Mouse (Mus musculus): Measurements from ENCODE around the gene Rab3b. TPM values are rescaled to one million over a fixed set of nuclear protein-coding genes. Genes with fewer than 3 reads are reported as not detected.
A peak's percentile ranks its signal among the peaks of the same experiment; 100 is the strongest.

The Rab3b gene
- polyA plus RNA-seq, 1 experiment = 1.7 TPM

DNA sequence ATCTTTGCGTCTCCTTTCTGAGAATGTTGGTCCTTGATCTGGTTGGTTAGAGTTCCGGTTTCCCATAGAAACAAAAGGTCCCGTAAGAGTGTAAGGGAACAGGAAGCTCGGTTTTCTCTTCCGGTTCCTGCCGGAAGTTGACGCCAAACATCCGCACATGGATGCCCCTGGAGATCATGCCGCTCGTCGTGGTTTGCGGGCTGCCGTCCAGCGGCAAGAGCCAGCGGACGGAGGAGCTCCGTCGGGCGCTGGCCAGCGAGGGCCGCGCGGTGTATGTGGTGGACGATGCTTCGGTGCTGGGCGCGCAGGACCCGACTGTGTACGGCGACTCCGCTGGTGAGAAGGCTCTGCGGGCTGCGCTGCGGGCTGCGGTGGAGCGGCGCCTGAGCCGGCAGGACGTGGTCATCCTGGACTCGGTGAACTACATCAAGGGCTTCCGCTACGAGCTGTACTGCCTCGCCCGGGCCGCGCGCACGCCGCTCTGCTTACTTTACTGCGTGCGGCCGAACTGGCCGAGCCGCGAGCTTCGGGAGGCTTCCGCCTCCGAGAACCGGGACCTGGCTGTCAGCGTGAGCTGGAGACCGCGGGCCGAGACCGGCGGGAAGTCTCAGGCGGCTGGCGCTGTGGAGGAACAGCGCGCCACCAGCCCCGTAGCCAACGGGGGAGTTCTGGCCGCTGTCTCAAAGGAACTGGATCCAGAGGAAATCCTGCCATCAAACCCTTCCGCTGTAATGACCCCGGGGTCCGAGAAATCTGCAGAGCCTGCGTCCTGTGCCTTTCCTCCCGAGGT is 31.0 kb upstream of the Rab3b start, which contains the start of gene Kti12:
Kti12 (plus strand) TSS at position 71 of the 790 bp plus-strand sequence.
- H3K27ac ChIP-seq (ENCODE audit: control insufficient read depth, insufficient read depth, low read length) = no peak within 1 kb of the TSS; the same call in 1 of the 2 replicates
- under 1% methylated on average over 77 of the region's 77 CpGs for WGBS
- TF ChIP-seq POLR2A (IDR thresholded peaks at IDR 0.05; ENCODE audit: control insufficient read depth, extremely low read depth, insufficient read depth, low read length, poor library complexity) (0 out of 2 replicates have a peak, but pooled peaks have one; percentile 36), CTCF (IDR thresholded peaks at IDR 0.05; ENCODE audit: borderline replicate concordance, control insufficient read depth, extremely low read depth, insufficient read depth, low read length, poor library complexity) (peak; percentile 22; the same call in 1 of the 2 replicates)
- H3K4me3 ChIP-seq (ENCODE audit: control insufficient read depth, insufficient read depth, low read length) = peak within 1 kb of the TSS; percentile 99
- no peaks in the 10 kb centered on the region for H3K36me3 ChIP-seq (ENCODE audit: control insufficient read depth, insufficient read depth, low read length)
- no peaks in the 10 kb centered on the region for H3K27me3 ChIP-seq (ENCODE audit: control insufficient read depth, insufficient read depth, low read length)
- peaks cover 6% of the 10 kb centered on the region for H3K4me1 ChIP-seq (replicated peaks; ENCODE audit: control insufficient read depth, insufficient read depth, low read length)
- peak; percentile 78 for DNase-seq

GRCm38 (mm10) chr4:108848505-108848848 is 30.4 kb upstream of the Rab3b start, which contains the start of gene A730015C16Rik:
Gene A730015C16Rik (minus strand): TSS chr4:108848619.
- TF ChIP-seq POLR2A (IDR thresholded peaks at IDR 0.05; ENCODE audit: control insufficient read depth, extremely low read depth, insufficient read depth, low read length, poor library complexity) (no peak), CTCF (IDR thresholded peaks at IDR 0.05; ENCODE audit: borderline replicate concordance, control insufficient read depth, extremely low read depth, insufficient read depth, low read length, poor library complexity) (peak; percentile 1; the same call in 1 of the 2 replicates)
- peak within 1 kb of the TSS; percentile 99 for H3K4me3 ChIP-seq (ENCODE audit: control insufficient read depth, insufficient read depth, low read length)
- no peaks in the 10 kb centered on the region for H3K36me3 ChIP-seq (ENCODE audit: control insufficient read depth, insufficient read depth, low read length)
- DNase-seq = peak; percentile 25
- H3K27ac ChIP-seq (ENCODE audit: control insufficient read depth, insufficient read depth, low read length) = no peak within 1 kb of the TSS; the same call in 1 of the 2 replicates
- no peaks in the 10 kb centered on the region for H3K27me3 ChIP-seq (ENCODE audit: control insufficient read depth, insufficient read depth, low read length)
- peaks cover 6% of the 10 kb centered on the region for H3K4me1 ChIP-seq (replicated peaks; ENCODE audit: control insufficient read depth, insufficient read depth, low read length)
- WGBS = 9% methylated on average over 20 of the region's 20 CpGs

DNA sequence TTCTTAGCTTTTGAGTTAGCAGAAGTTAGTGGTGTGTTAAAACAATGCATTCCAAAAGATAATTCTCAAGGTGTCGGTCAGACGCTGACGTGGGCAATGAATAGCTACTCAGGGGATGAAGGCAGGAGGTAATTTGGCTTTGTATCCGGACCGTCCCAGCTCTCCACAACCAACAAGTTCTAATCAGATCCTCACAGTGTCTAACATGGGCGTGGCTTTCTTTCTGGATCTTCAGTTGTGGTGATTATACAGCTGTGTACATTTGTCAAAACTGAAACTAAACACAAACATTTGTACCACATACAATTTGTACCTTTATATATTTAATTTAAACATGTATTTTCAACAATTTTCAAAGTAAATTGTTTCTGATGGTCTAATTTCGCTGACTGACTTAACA is 12.1 kb upstream of the Rab3b start:
- Histone ChIP-seq H3K27ac (ENCODE audit: control insufficient read depth, insufficient read depth, low read length) (no peak overlapping the region), H3K4me1 (replicated peaks; ENCODE audit: control insufficient read depth, insufficient read depth, low read length) (no peaks in the 10 kb centered on the region), H3K36me3 (ENCODE audit: control insufficient read depth, insufficient read depth, low read length) (peaks cover 4% of the 10 kb centered on the region; the same call in 1 of the 2 replicates), H3K27me3 (ENCODE audit: control insufficient read depth, insufficient read depth, low read length) (no peaks in the 10 kb centered on the region), H3K4me3 (ENCODE audit: control insufficient read depth, insufficient read depth, low read length) (no peak overlapping the region)
- WGBS = 94% methylated on average over 7 of the region's 7 CpGs
- TF ChIP-seq POLR2A (IDR thresholded peaks at IDR 0.05; ENCODE audit: control insufficient read depth, extremely low read depth, insufficient read depth, low read length, poor library complexity) = no peak
- no peak for TF ChIP-seq CTCF (IDR thresholded peaks at IDR 0.05; ENCODE audit: borderline replicate concordance, control insufficient read depth, extremely low read depth, insufficient read depth, low read length, poor library complexity)
- no peak for DNase-seq

DNA sequence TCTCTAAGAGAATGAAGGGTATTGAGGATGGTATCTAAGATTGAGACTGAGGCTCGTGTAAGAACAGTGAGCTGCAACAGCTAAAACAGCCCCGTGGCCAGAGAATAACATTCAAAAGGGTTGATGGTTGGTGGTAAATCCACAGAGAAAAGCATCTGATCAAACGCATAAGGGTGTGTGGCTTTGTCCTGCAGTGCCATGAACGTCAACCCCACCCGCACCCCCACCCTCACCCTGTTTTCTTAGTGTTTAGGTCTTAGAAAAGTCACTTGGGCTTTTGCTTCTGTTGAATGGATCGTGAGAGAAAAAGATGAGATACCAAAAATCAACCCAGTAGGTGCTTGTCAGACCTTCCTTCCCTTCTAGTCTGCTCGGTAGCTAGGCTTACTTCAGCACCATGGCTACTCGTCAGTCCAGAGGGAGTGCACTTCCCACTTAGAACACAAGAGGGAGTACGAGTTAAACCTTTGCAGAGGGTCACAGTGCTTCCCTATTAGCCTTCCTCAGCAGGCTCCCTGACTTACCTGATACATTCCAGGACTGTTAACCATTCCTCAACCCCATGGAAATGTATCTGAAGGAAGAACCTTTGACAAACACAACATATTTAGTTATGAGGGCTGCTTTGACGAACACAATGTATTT is 9.0 kb upstream of the Rab3b start:
- Histone ChIP-seq H3K4me3 (ENCODE audit: control insufficient read depth, insufficient read depth, low read length) (no peak overlapping the region), H3K27me3 (ENCODE audit: control insufficient read depth, insufficient read depth, low read length) (no peaks in the 10 kb centered on the region), H3K4me1 (replicated peaks; ENCODE audit: control insufficient read depth, insufficient read depth, low read length) (no peaks in the 10 kb centered on the region), H3K36me3 (ENCODE audit: control insufficient read depth, insufficient read depth, low read length) (no peaks in the 10 kb centered on the region), H3K27ac (ENCODE audit: control insufficient read depth, insufficient read depth, low read length) (no peak overlapping the region)
- peak; percentile 75 for DNase-seq
- 45% methylated on average over 10 of the region's 10 CpGs for WGBS
- TF ChIP-seq POLR2A (IDR thresholded peaks at IDR 0.05; ENCODE audit: control insufficient read depth, extremely low read depth, insufficient read depth, low read length, poor library complexity) (no peak), CTCF (IDR thresholded peaks at IDR 0.05; ENCODE audit: borderline replicate concordance, control insufficient read depth, extremely low read depth, insufficient read depth, low read length, poor library complexity) (no peak)

DNA sequence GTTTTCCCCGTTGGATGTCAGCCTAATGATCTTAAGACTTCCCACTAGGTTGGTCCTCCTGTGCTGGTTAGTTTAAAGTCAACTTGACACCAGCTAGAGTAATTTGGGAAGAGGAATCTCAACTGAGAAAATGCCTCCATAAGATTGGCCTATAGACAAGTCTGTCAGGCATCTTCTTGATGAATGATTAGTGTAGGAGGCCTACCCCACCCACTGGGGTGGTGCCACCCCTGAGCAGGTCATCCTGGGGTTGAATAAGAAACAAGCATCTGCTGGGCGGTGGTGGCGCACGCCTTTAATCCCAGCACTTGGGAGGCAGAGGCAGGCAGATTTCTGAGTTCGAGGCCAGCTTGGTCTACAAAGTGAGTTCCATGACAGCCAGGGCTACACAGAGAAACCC is 5.1 kb upstream of the Rab3b start:
- no peaks in the 10 kb centered on the region for H3K4me1 ChIP-seq (replicated peaks; ENCODE audit: control insufficient read depth, insufficient read depth, low read length)
- TF ChIP-seq POLR2A (IDR thresholded peaks at IDR 0.05; ENCODE audit: control insufficient read depth, extremely low read depth, insufficient read depth, low read length, poor library complexity) (no peak), CTCF (IDR thresholded peaks at IDR 0.05; ENCODE audit: borderline replicate concordance, control insufficient read depth, extremely low read depth, insufficient read depth, low read length, poor library complexity) (no peak)
- no peak overlapping the region for H3K27ac ChIP-seq (ENCODE audit: control insufficient read depth, insufficient read depth, low read length)
- no peaks in the 10 kb centered on the region for H3K36me3 ChIP-seq (ENCODE audit: control insufficient read depth, insufficient read depth, low read length)
- no peak for DNase-seq
- H3K4me3 ChIP-seq (ENCODE audit: control insufficient read depth, insufficient read depth, low read length) = no peak overlapping the region
- no peaks in the 10 kb centered on the region; the same call in 1 of the 2 replicates for H3K27me3 ChIP-seq (ENCODE audit: control insufficient read depth, insufficient read depth, low read length)
- WGBS = 96% methylated on average over 5 of the region's 5 CpGs

- TF ChIP-seq POLR2A (IDR thresholded peaks at IDR 0.05; ENCODE audit: control insufficient read depth, extremely low read depth, insufficient read depth, low read length, poor library complexity) (no peak), CTCF (IDR thresholded peaks at IDR 0.05; ENCODE audit: borderline replicate concordance, control insufficient read depth, extremely low read depth, insufficient read depth, low read length, poor library complexity) (no peak)
- no peak overlapping the region for H3K4me3 ChIP-seq (ENCODE audit: control insufficient read depth, insufficient read depth, low read length)
- no peak for DNase-seq
- 91% methylated on average over 6 of the region's 6 CpGs for WGBS
- no peak overlapping the region for H3K27ac ChIP-seq (ENCODE audit: control insufficient read depth, insufficient read depth, low read length)
- H3K4me1 ChIP-seq (replicated peaks; ENCODE audit: control insufficient read depth, insufficient read depth, low read length) = peaks cover 9% of the 10 kb centered on the region
- H3K27me3 ChIP-seq (ENCODE audit: control insufficient read depth, insufficient read depth, low read length) = no peaks in the 10 kb centered on the region; the same call in 1 of the 2 replicates
- no peaks in the 10 kb centered on the region for H3K36me3 ChIP-seq (ENCODE audit: control insufficient read depth, insufficient read depth, low read length)
Measured at GRCm38 (mm10) chr4:108877901-108878300, 962 bp upstream of the Rab3b start.

All from thymus, adult 2 months (tissue).